Mouse (Mus musculus) embryonic facial prominence, embryonic 10.5 days (tissue): ENCODE results near the gene Cadps2. TPM values are rescaled to one million over a fixed set of nuclear protein-coding genes. Genes with fewer than 3 reads are reported as not detected.

Experiments
- DNase-seq: peaks from one replicate; pipeline ENCODE4 v3.0.0-alpha.2; 2017; ENCODE audit warnings: low spot score
- H3K27ac ChIP-seq: fragments of 300-500 bp; sonication (generic); replicated peaks from 2 replicates; pipeline ENCODE4 v1.5.1; 2016; ENCODE audit warnings: mild to moderate bottlenecking
- H3K27me3 ChIP-seq: fragments of 300-500 bp; sonication (generic); replicated peaks from 2 replicates; pipeline ENCODE4 v1.6.1; 2016; ENCODE audit warnings: low read depth, mild to moderate bottlenecking; ENCODE audit not compliant: poor library complexity, severe bottlenecking
- H3K36me3 ChIP-seq: fragments of 300-500 bp; sonication (generic); replicated peaks from 2 replicates; pipeline ENCODE4 v1.6.1; 2016; ENCODE audit warnings: mild to moderate bottlenecking, moderate library complexity
- H3K4me1 ChIP-seq: fragments of 300-500 bp; sonication (generic); 2 replicates; pipeline ENCODE4 v1.6.1; 2016
- H3K4me3 ChIP-seq: fragments of 300-500 bp; sonication (generic); 2 replicates; pipeline ENCODE4 v1.5.1; 2016; ENCODE audit warnings: mild to moderate bottlenecking, moderate library complexity
- H3K9me3 ChIP-seq: fragments of 300-500 bp; sonication (generic); 2 replicates; pipeline ENCODE4 v1.6.1; 2016; ENCODE audit warnings: mild to moderate bottlenecking
- WGBS: fragments of 180-500 bp; shearing (Covaris S2); methylation state at CpG from one replicate; pipeline ENCODE4 v1.1.7; 2016; 5-methylcytosine and 5-hydroxymethylcytosine counted together
- polyA plus RNA-seq: library from polyadenylated mRNA; unstranded; fragments of >200 nt; fragmentation: Nextera tagmentation; extraction: Ambion mirVana; gene quantifications from 2 replicates; pipeline ENCODE4 v1.2.1, GENCODE M21; 2016

Gene Cadps2
- polyA plus RNA-seq, 1 experiment from 2014 or later, result 1.9 TPM

- WGBS, result 91% methylated on average over 3 of the region's 3 CpGs
- no peak overlapping the region for H3K27ac ChIP-seq
- no peaks in the 10 kb centered on the region for H3K36me3 ChIP-seq
- no peaks in the 10 kb centered on the region for H3K4me1 ChIP-seq
- no peaks in the 10 kb centered on the region for H3K27me3 ChIP-seq
- H3K4me3 ChIP-seq, result no peak overlapping the region
- H3K9me3 ChIP-seq, result no peaks in the 10 kb centered on the region
- DNase-seq, result no peak
These were observed 204.0 kb downstream of the Cadps2 start for GRCm38 (mm10) chr6:23635208-23635607.

- Histone ChIP-seq H3K4me1 (no peaks in the 10 kb centered on the region), H3K4me3 (no peak overlapping the region), H3K36me3 (no peaks in the 10 kb centered on the region), H3K27ac (no peak overlapping the region), H3K9me3 (no peaks in the 10 kb centered on the region), H3K27me3 (no peaks in the 10 kb centered on the region)
- no peak for DNase-seq
- 81% methylated on average over 9 of the region's 9 CpGs for WGBS
These were observed 205.2 kb downstream of the Cadps2 start for GRCm38 (mm10) chr6:23634016-23634415.

DNA sequence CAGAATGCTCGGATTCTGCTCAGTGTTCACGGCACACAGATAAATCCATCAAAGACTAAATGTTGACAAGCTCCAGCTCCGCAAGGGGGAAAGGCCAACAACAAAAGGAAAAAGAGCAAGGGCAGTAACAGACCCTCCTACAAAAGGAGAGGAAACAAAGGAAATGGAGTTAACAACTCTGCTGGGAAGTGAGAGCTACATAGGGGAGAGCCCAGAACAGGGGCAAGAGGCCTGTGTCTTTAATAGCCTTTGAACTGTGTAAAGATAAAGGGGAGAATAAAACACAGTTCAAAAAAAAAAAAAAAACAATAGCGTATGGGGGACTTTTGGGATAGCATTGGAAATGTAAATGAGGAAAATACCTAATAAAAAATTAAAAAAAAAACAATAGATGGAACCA is 208.8 kb downstream of the Cadps2 start:
- H3K9me3 ChIP-seq, result no peaks in the 10 kb centered on the region
- H3K4me1 ChIP-seq, result no peaks in the 10 kb centered on the region
- 45% methylated on average over 4 of the region's 4 CpGs for WGBS
- H3K4me3 ChIP-seq, result no peak overlapping the region
- H3K27me3 ChIP-seq, result no peaks in the 10 kb centered on the region
- DNase-seq, result no peak
- H3K36me3 ChIP-seq, result no peaks in the 10 kb centered on the region
- no peak overlapping the region for H3K27ac ChIP-seq

- 88% methylated on average over 2 of the region's 2 CpGs for WGBS
These were observed 264.1 kb downstream of the Cadps2 start for GRCm38 (mm10) chr6:23575102-23575501.

DNA sequence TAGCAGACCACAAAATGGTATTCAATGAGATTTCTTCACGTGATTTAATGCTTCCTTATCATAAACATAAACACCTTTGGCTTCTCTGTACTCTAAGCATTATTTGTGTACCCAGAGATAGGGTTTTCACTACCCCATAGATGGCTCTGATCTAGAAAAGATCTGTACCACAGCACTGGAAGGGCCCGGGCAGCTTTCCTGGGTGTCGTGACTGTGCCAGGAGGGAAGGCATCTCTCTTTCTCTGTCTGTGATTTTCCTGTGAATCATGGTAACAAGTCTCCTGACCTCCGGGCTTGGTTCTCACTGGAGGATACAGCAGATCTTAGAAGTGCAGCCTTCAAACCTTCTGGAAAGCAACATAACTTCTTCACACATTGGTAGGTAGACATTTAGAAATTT is 265.5 kb downstream of the Cadps2 start:
- WGBS, result 90% methylated on average over 4 of the region's 4 CpGs
- H3K4me3 ChIP-seq, result no peak overlapping the region
- no peaks in the 10 kb centered on the region for H3K4me1 ChIP-seq
- H3K27ac ChIP-seq, result no peak overlapping the region
- H3K9me3 ChIP-seq, result no peaks in the 10 kb centered on the region
- DNase-seq, result no peak
- H3K27me3 ChIP-seq, result no peaks in the 10 kb centered on the region
- H3K36me3 ChIP-seq, result no peaks in the 10 kb centered on the region

More at GRCm38 (mm10) chr6:23575102-23575501, 264.1 kb downstream of the Cadps2 start:
- Histone ChIP-seq H3K9me3 (no peaks in the 10 kb centered on the region), H3K4me3 (no peak overlapping the region), H3K36me3 (no peaks in the 10 kb centered on the region), H3K27me3 (no peaks in the 10 kb centered on the region), H3K4me1 (no peaks in the 10 kb centered on the region), H3K27ac (no peak overlapping the region)
- no peak for DNase-seq

GRCm38 (mm10) chr6:23572401-23572800 is 266.8 kb downstream of the Cadps2 start:
- Histone ChIP-seq H3K9me3 (no peaks in the 10 kb centered on the region), H3K4me3 (no peak overlapping the region), H3K27ac (no peak overlapping the region), H3K27me3 (no peaks in the 10 kb centered on the region), H3K4me1 (no peaks in the 10 kb centered on the region), H3K36me3 (no peaks in the 10 kb centered on the region)
- no peak for DNase-seq
- 77% methylated on average over 4 of the region's 4 CpGs for WGBS

GRCm38 (mm10) chr6:23569686-23570085 is 269.5 kb downstream of the Cadps2 start:
- WGBS, result 94% methylated on average over 4 of the region's 4 CpGs
- no peaks in the 10 kb centered on the region for H3K9me3 ChIP-seq
- H3K4me1 ChIP-seq, result no peaks in the 10 kb centered on the region
- no peaks in the 10 kb centered on the region for H3K27me3 ChIP-seq
- no peak overlapping the region for H3K4me3 ChIP-seq
- DNase-seq, result no peak
- H3K36me3 ChIP-seq, result no peaks in the 10 kb centered on the region
- H3K27ac ChIP-seq, result no peak overlapping the region

DNA sequence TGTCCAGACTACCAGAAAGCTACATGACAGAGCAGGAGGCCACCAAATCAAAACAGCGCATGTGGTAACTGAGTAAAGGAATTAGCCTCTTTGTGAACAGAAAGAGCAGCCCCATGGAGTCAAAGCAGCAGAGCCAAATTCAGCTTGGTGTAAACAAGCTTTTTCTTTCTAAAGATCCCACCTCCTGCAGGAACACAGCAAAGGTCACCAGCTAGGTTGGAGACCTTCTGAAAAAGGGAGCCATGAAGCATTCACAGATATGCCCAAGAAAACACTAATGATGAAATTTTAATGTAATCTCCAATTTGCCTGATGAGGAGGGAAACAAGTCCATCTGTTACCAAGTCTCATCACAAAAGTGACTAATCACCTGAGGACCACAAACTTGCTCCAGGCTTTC is 270.5 kb downstream of the Cadps2 start:
- Histone ChIP-seq H3K9me3 (no peaks in the 10 kb centered on the region), H3K4me3 (no peak overlapping the region), H3K4me1 (no peaks in the 10 kb centered on the region), H3K27me3 (no peaks in the 10 kb centered on the region), H3K36me3 (no peaks in the 10 kb centered on the region), H3K27ac (no peak overlapping the region)
- 69% methylated on average over 1 of the region's 1 CpGs for WGBS
- no peak for DNase-seq

DNA sequence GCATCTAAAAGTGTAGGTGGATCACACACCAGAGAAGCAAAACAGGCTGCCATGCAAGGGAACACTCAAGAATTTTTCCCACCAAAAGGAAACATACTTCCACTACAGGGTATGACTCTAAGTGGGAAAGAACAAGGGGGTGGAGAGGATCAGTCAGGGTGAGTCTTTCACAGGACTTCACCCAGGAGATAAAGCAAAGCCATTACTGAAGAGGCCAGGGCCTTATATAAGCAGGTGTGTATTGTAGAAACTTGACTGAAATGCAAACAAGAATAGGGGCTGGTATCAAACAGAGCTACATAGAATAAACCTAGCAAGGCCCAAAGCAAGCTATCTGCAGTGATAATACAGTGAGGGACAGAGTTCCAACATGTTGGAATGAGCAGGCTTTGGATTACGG is 271.6 kb downstream of the Cadps2 start:
- no peaks in the 10 kb centered on the region for H3K9me3 ChIP-seq
- no peaks in the 10 kb centered on the region for H3K4me1 ChIP-seq
- DNase-seq, result no peak
- H3K27ac ChIP-seq, result no peak overlapping the region
- H3K27me3 ChIP-seq, result no peaks in the 10 kb centered on the region
- 94% methylated on average over 1 of the region's 1 CpGs for WGBS
- no peaks in the 10 kb centered on the region for H3K36me3 ChIP-seq
- H3K4me3 ChIP-seq, result no peak overlapping the region

- no peak for DNase-seq
- 52% methylated on average over 1 of the region's 1 CpGs for WGBS
- Histone ChIP-seq H3K9me3 (no peaks in the 10 kb centered on the region), H3K27me3 (no peaks in the 10 kb centered on the region), H3K36me3 (no peaks in the 10 kb centered on the region), H3K4me1 (no peaks in the 10 kb centered on the region), H3K27ac (no peak overlapping the region), H3K4me3 (no peak overlapping the region)
These were observed 289.3 kb downstream of the Cadps2 start for GRCm38 (mm10) chr6:23549874-23550273.

GRCm38 (mm10) chr6:23523710-23524109 is 315.5 kb downstream of the Cadps2 start:
- H3K4me1 ChIP-seq, result no peaks in the 10 kb centered on the region
- no peak overlapping the region for H3K27ac ChIP-seq
- no peaks in the 10 kb centered on the region for H3K9me3 ChIP-seq
- H3K4me3 ChIP-seq, result no peak overlapping the region
- no peaks in the 10 kb centered on the region for H3K27me3 ChIP-seq
- 85% methylated on average over 2 of the region's 2 CpGs for WGBS
- no peaks in the 10 kb centered on the region for H3K36me3 ChIP-seq
- no peak for DNase-seq

GRCm38 (mm10) chr6:23522556-23522955 is 316.7 kb downstream of the Cadps2 start:
- no peak overlapping the region for H3K27ac ChIP-seq
- no peaks in the 10 kb centered on the region for H3K27me3 ChIP-seq
- WGBS, result 92% methylated on average over 5 of the region's 5 CpGs
- H3K4me1 ChIP-seq, result no peaks in the 10 kb centered on the region
- H3K36me3 ChIP-seq, result no peaks in the 10 kb centered on the region
- no peaks in the 10 kb centered on the region for H3K9me3 ChIP-seq
- DNase-seq, result no peak
- no peak overlapping the region for H3K4me3 ChIP-seq

- no peaks in the 10 kb centered on the region for H3K9me3 ChIP-seq
- no peaks in the 10 kb centered on the region for H3K4me1 ChIP-seq
- WGBS, result 63% methylated on average over 5 of the region's 5 CpGs
- no peaks in the 10 kb centered on the region for H3K36me3 ChIP-seq
- no peak for DNase-seq
- H3K27me3 ChIP-seq, result no peaks in the 10 kb centered on the region
- no peak overlapping the region for H3K4me3 ChIP-seq
- no peak overlapping the region for H3K27ac ChIP-seq
These were observed 340.6 kb downstream of the Cadps2 start for GRCm38 (mm10) chr6:23498611-23499010.

GRCm38 (mm10) chr6:23491804-23492203 is 347.4 kb downstream of the Cadps2 start:
- Histone ChIP-seq H3K27ac (no peak overlapping the region), H3K9me3 (no peaks in the 10 kb centered on the region), H3K4me1 (no peaks in the 10 kb centered on the region), H3K36me3 (no peaks in the 10 kb centered on the region), H3K27me3 (no peaks in the 10 kb centered on the region), H3K4me3 (no peak overlapping the region)
- WGBS, result 45% methylated on average over 7 of the region's 7 CpGs
- DNase-seq, result no peak
